Mouse (Mus musculus) megakaryocyte, adult 5-6 weeks (primary cell): ENCODE measurements around the gene Atp4b. TPM values are rescaled to one million over a fixed set of nuclear protein-coding genes. Genes with fewer than 3 reads are reported as not detected.

Source experiments
- total RNA-seq, 2 experiments: library from RNA; stranded (forward) in 1 of 2; stranded (reverse) in 1 of 2; fragments of 153-499, 151-499 nt in 1 of 2; fragments of 221-1000, 200-1000 nt in 1 of 2; gene quantifications; 2 replicates each; pipeline versions ENCODE4 v1.2.3 to v1.2.4; 2015 to 2017

Atp4b gene
- total RNA-seq, 2 experiments from 2014 or later: not detected

Other genes with a start within 250 kb of the Atp4b start
- gene Lamp1, start 237.7 kb downstream of the Atp4b start, total RNA-seq (2015): 609 and 613 TPM in 2 replicates
- gene Lamp1, start 237.7 kb downstream of the Atp4b start, total RNA-seq (2017): 770 and 822 TPM in 2 replicates
- 0.22 and 0.80 TPM in 2 replicates for gene Grtp1, start 196.2 kb downstream of the Atp4b start, total RNA-seq (2015)
- 0.53 TPM in 1 of 2 replicates, not detected in the other for gene Grtp1, start 196.2 kb downstream of the Atp4b start, total RNA-seq (2017)
- not detected in 2 replicates for gene Adprhl1, start 142.7 kb downstream of the Atp4b start, total RNA-seq (2015)
- not detected in 2 replicates for gene Adprhl1, start 142.7 kb downstream of the Atp4b start, total RNA-seq (2017)
- gene Dcun1d2, start 108.7 kb downstream of the Atp4b start, total RNA-seq (2015): 10.6 and 10.8 TPM in 2 replicates
- 14.6 and 19.7 TPM in 2 replicates for gene Dcun1d2, start 108.7 kb downstream of the Atp4b start, total RNA-seq (2017)
- 11.2 and 16.0 TPM in 2 replicates for gene Tmco3, start 108.6 kb downstream of the Atp4b start, total RNA-seq (2015)
- gene Tmco3, start 108.6 kb downstream of the Atp4b start, total RNA-seq (2017): 8.2 and 8.9 TPM in 2 replicates
- gene Tfdp1, start 58.1 kb downstream of the Atp4b start, total RNA-seq (2015): 136 and 146 TPM in 2 replicates
- 103 and 105 TPM in 2 replicates for gene Tfdp1, start 58.1 kb downstream of the Atp4b start, total RNA-seq (2017)
- 0.04 TPM in 1 of 2 replicates, not detected in the other for gene Grk1, start 8.3 kb upstream of the Atp4b start, total RNA-seq (2015)
- gene Grk1, start 8.3 kb upstream of the Atp4b start, total RNA-seq (2017): not detected in 2 replicates
- not detected in 2 replicates for gene Tmem255b, start 38.4 kb upstream of the Atp4b start, total RNA-seq (2015)
- not detected in 2 replicates for gene Tmem255b, start 38.4 kb upstream of the Atp4b start, total RNA-seq (2017)
- gene Gas6, start 97.7 kb upstream of the Atp4b start, total RNA-seq (2015): 0.43 and 0.56 TPM in 2 replicates
- 0.77 and 1.6 TPM in 2 replicates for gene Gas6, start 97.7 kb upstream of the Atp4b start, total RNA-seq (2017)
- not detected in 2 replicates for gene 1700029H14Rik, start 165.6 kb upstream of the Atp4b start, total RNA-seq (2015)
- gene 1700029H14Rik, start 165.6 kb upstream of the Atp4b start, total RNA-seq (2017): not detected in 2 replicates